Mouse (Mus musculus) intestine, embryonic 15.5 days (tissue): ENCODE data around the gene Prkca. TPM values are rescaled to one million over a fixed set of nuclear protein-coding genes. Genes with fewer than 3 reads are reported as not detected.

ENCODE experiments used
- ATAC-seq: fragments of 200-750 bp; cut with Nextera tagmentation; 2 replicates; pipeline ENCODE4 v1.8.0; 2017; ENCODE audit warnings: moderate TSS enrichment, moderate library complexity
- H3K27ac ChIP-seq: fragments of 300-500 bp; sonication (generic); 2 replicates; pipeline ENCODE4 v1.5.1; 2015; ENCODE audit warnings: mild to moderate bottlenecking, inconsistent platforms
- H3K27me3 ChIP-seq: fragments of 300-500 bp; sonication (generic); replicated peaks from 2 replicates; pipeline ENCODE4 v1.6.1; 2015; ENCODE audit warnings: inconsistent platforms
- H3K36me3 ChIP-seq: fragments of 300-500 bp; sonication (generic); 2 replicates; pipeline ENCODE4 v1.6.1; 2015; ENCODE audit warnings: inconsistent platforms
- H3K4me1 ChIP-seq: fragments of 300-500 bp; sonication (generic); replicated peaks from 2 replicates; pipeline ENCODE4 v1.6.1; 2015; ENCODE audit warnings: inconsistent platforms
- H3K4me2 ChIP-seq: fragments of 300-500 bp; sonication (generic); replicated peaks from 2 replicates; pipeline ENCODE4 v1.6.1; 2015; ENCODE audit warnings: mild to moderate bottlenecking, inconsistent platforms
- H3K4me3 ChIP-seq: fragments of 300-500 bp; sonication (generic); replicated peaks from 2 replicates; pipeline ENCODE4 v1.5.1; 2015; ENCODE audit warnings: inconsistent platforms
- H3K9ac ChIP-seq: fragments of 300-500 bp; sonication (generic); 2 replicates; pipeline ENCODE4 v1.6.1; 2015; ENCODE audit warnings: inconsistent platforms
- H3K9me3 ChIP-seq: fragments of 300-500 bp; sonication (generic); 2 replicates; pipeline ENCODE4 v1.6.1; 2016; ENCODE audit warnings: inconsistent platforms
- WGBS: fragments of 180-500 bp; shearing (Covaris S2); methylation state at CpG from one replicate; pipeline ENCODE4 v1.1.7; 2015; 5-methylcytosine and 5-hydroxymethylcytosine counted together
- polyA plus RNA-seq: library from polyadenylated mRNA; unstranded; fragments of >200 nt; fragmentation: Nextera tagmentation; extraction: Ambion mirVana; gene quantifications from 2 replicates; pipeline ENCODE4 v1.2.1, GENCODE M21; 2015

The Prkca gene
- polyA plus RNA-seq, 1 experiment from 2014 or later = 22.0 TPM

DNA sequence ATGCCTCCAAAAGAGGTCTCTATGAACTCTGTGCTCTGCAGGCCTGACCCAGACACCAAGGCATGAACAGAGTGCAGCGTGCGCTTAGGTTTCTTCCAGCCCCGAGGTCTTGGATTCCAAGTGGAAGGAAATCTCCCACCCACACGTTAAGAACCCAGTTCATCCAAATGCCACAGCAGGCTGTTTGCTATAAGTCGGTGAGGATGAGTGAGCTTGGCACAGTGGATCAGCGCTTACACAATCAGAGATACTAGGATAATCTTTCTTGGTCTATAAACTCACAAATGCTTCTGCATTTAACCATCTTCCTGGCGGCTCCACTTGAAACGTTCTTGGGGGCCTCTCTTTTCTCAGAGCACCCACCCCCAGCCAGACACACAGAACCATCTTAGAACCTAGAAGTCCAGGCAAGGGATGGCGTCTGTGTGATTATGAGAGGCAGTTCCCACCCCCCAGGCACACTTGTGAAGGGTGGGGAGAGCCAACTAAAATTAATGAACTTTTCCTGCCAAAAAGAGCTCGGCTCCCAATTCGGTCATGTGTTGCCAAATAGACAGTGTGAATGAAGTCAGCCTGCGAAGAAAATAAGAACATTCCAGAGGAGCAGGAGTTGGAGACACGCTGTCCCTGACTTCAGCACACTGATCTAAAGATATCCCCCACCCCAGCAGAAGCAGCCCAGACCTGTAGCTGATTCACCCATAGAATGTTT lies 122.4 kb downstream of the Prkca start:
- H3K4me2 ChIP-seq = no peak overlapping the region
- H3K27ac ChIP-seq = no peak overlapping the region
- no peaks in the 10 kb centered on the region for H3K27me3 ChIP-seq
- WGBS = 72% methylated on average over 13 of the region's 13 CpGs
- H3K36me3 ChIP-seq = no peaks in the 10 kb centered on the region
- ATAC-seq = no peak
- no peak overlapping the region for H3K4me3 ChIP-seq
- H3K4me1 ChIP-seq = peaks cover 34% of the 10 kb centered on the region
- H3K9me3 ChIP-seq = no peaks in the 10 kb centered on the region
- H3K9ac ChIP-seq = no peak overlapping the region

DNA sequence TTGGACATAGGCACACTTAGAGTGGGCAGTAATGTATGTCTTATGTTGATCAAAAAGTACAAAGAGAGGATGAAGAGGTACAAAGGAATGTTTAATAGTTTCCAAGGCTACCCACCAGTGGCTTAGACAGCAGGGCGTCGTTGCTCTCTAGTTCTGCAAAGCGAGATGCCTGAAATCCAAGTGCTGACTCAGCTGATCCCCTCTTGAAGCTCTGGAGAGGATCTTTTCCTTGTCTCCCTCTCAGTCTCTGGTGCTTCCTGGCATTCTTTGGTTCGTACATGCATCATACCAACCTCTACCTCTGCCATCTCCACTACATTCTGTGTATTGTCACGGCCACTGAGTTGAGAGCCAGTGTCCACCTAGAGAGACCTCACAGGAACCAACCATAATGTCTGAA lies 123.1 kb downstream of the Prkca start:
- 85% methylated on average over 5 of the region's 5 CpGs for WGBS
- Histone ChIP-seq H3K9ac (no peak overlapping the region), H3K27ac (no peak overlapping the region), H3K4me1 (peaks cover 40% of the 10 kb centered on the region), H3K4me2 (no peak overlapping the region), H3K36me3 (no peaks in the 10 kb centered on the region), H3K9me3 (no peaks in the 10 kb centered on the region), H3K4me3 (no peak overlapping the region), H3K27me3 (no peaks in the 10 kb centered on the region)
- ATAC-seq = no peak

DNA sequence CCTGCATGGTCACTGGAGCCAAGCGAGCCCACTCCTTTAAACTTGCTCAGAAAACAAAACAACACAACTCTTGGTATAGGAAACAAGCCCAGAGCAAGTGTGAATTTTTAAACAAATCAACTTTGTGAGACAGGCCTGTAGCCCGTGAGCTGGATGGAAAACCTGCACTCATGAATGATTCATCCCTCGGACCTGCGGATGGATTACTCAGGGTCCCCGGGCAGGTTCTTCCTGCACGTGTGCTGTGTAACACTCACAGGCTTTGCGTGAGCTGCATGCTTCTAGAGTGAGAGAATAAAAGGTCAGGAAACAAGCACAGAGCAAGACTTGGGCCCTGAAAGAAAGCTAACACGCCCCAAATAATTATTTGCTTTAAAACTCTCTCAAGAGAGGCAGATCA lies 126.7 kb downstream of the Prkca start:
- 0 out of 2 replicates have a peak, but pooled peaks have one; percentile 51 for ATAC-seq
- H3K27me3 ChIP-seq = no peaks in the 10 kb centered on the region
- no peak overlapping the region for H3K4me2 ChIP-seq
- no peaks in the 10 kb centered on the region for H3K9me3 ChIP-seq
- H3K27ac ChIP-seq = no peak overlapping the region
- WGBS = 60% methylated on average over 8 of the region's 8 CpGs
- H3K4me3 ChIP-seq = no peak overlapping the region
- H3K9ac ChIP-seq = no peak overlapping the region
- peaks cover 34% of the 10 kb centered on the region for H3K4me1 ChIP-seq
- H3K36me3 ChIP-seq = no peaks in the 10 kb centered on the region

DNA sequence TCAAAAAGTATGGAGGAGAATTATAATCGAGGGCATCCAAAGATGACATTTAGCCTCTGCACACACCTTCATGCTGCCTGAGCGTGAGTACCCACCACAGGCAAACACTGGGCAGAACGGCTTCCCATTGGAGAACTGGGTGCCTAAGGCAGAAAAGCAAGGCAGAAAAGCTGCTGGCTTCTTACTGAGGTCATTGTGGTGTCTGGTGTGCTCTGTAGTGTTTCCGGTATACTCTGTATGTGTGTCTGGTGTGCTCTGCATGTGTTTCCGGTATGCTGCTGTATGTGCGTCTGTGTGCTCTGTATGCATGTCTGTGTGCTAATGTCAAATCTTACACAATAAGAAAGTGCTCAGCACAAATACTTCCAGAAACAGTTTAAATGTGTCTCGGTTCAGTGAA lies 127.7 kb downstream of the Prkca start:
- no peak overlapping the region for H3K4me2 ChIP-seq
- WGBS = 85% methylated on average over 7 of the region's 7 CpGs
- peaks cover 34% of the 10 kb centered on the region for H3K4me1 ChIP-seq
- no peaks in the 10 kb centered on the region for H3K27me3 ChIP-seq
- H3K27ac ChIP-seq = no peak overlapping the region
- ATAC-seq = no peak
- H3K36me3 ChIP-seq = no peaks in the 10 kb centered on the region
- no peak overlapping the region for H3K4me3 ChIP-seq
- H3K9ac ChIP-seq = no peak overlapping the region
- no peaks in the 10 kb centered on the region for H3K9me3 ChIP-seq

DNA sequence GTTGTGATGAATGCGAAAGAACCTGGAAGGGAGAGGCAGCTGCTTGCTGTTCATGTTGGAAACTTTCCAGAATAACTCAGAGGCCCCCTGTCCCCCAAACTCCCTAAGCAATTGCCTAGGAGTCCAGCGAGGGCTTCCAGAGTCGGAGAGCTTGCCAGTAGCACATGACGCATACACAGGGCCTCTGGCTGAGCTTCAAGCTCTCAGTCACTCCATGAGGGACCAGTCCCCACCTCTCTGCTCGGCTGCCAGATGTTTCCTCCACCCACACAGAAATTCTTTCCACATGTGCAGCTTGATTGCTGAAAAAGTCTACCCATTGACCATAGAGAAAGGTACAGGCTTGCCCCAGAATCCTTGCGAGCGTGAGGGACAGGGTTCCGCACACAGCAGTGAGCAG lies 128.3 kb downstream of the Prkca start:
- Histone ChIP-seq H3K9me3 (no peaks in the 10 kb centered on the region), H3K27me3 (no peaks in the 10 kb centered on the region), H3K4me3 (no peak overlapping the region), H3K36me3 (no peaks in the 10 kb centered on the region), H3K4me2 (peak overlapping the region; percentile 1; the same call in 1 of the 2 replicates), H3K27ac (no peak overlapping the region; the same call in 1 of the 2 replicates), H3K4me1 (peaks cover 34% of the 10 kb centered on the region), H3K9ac (no peak overlapping the region)
- peak; percentile 72 for ATAC-seq
- WGBS = 42% methylated on average over 8 of the region's 8 CpGs

DNA sequence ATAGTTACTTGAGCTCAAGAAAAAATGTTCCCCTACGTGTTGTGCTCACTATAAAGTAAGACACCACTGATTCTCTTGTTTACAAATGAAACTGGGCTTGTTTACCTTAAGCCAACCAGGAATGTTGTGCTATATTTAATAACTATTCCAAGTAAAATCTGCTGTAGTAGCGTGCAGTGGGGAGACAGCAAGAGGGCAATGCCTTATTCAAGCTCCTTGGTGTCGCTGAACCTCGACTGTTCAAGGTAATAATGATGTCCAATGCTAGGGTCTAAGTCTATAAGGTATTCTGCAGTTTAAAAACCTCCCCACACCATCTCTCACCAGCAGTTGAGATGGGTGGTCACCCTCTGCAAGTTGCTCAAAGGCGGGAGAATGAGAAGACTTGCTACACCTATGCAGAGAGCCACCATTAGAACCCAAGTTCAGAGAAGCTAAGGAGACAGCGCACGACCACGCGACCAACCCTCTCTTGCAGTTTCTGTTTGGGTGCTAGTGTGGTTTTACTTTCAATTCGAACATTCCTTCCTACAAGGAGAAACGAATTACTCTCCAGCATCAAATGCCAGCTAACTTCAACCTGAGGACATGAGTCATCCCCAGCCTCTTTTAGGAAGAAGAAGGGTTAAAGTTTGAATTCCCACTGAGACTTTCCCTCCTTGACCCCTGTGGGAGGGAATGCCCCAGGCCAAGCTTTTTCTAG lies 129.1 kb downstream of the Prkca start:
- Histone ChIP-seq H3K36me3 (no peaks in the 10 kb centered on the region), H3K4me3 (no peak overlapping the region), H3K9me3 (no peaks in the 10 kb centered on the region), H3K9ac (no peak overlapping the region), H3K27ac (0 out of 2 replicates have a peak overlapping the region, but pooled peaks have one; percentile 9), H3K4me2 (peak overlapping the region; percentile 19; the same call in 1 of the 2 replicates), H3K4me1 (peaks cover 35% of the 10 kb centered on the region), H3K27me3 (no peaks in the 10 kb centered on the region)
- WGBS = 79% methylated on average over 11 of the region's 11 CpGs
- no peak for ATAC-seq

DNA sequence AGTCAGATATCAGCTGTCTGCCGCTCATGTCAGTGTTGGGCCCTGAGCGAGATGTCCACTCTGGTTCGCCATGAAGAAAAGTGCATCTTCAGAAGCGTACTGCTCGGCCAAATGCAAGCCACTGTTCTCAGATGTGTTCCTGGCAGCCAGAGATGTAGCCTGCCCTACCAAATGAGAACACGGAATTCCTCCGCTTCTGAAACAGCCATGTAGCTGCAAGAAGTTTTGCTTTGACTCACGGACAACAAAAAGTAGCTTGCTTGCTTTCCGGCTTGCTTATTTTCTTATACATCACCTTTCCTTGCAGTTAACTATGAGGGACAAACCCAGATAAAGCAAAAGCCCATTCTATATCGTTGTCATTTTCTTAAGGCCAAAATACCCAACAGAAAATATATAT lies 129.9 kb downstream of the Prkca start:
- WGBS = 94% methylated on average over 10 of the region's 10 CpGs
- Histone ChIP-seq H3K4me1 (peaks cover 38% of the 10 kb centered on the region), H3K27ac (no peak overlapping the region), H3K9ac (no peak overlapping the region), H3K9me3 (no peaks in the 10 kb centered on the region), H3K4me3 (no peak overlapping the region), H3K36me3 (no peaks in the 10 kb centered on the region), H3K27me3 (no peaks in the 10 kb centered on the region), H3K4me2 (no peak overlapping the region)
- no peak for ATAC-seq

DNA sequence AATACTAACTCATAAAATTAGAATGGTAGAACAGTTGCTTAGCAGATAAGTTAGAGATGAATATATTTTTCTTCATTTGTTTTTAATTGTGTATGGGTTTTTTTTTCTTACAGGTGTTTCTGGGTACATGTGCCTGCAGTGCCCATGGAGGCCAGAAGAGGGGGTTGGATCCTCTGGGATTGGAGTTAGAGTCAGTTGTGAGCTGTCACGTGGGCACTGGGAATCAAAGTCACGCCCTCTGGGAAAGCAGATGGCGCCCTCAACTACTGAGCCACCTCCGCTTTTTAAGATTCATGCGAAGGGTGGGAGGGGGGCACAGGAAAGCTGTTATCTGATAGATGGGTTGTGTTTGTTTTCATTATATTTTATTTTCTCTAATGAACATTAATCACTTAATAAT lies 131.1 kb downstream of the Prkca start:
- no peak overlapping the region for H3K9ac ChIP-seq
- H3K4me3 ChIP-seq = no peak overlapping the region
- H3K27me3 ChIP-seq = no peaks in the 10 kb centered on the region
- no peak overlapping the region for H3K27ac ChIP-seq
- ATAC-seq = no peak
- 92% methylated on average over 5 of the region's 5 CpGs for WGBS
- H3K9me3 ChIP-seq = no peaks in the 10 kb centered on the region
- no peak overlapping the region for H3K4me2 ChIP-seq
- no peaks in the 10 kb centered on the region for H3K36me3 ChIP-seq
- peaks cover 38% of the 10 kb centered on the region for H3K4me1 ChIP-seq

DNA sequence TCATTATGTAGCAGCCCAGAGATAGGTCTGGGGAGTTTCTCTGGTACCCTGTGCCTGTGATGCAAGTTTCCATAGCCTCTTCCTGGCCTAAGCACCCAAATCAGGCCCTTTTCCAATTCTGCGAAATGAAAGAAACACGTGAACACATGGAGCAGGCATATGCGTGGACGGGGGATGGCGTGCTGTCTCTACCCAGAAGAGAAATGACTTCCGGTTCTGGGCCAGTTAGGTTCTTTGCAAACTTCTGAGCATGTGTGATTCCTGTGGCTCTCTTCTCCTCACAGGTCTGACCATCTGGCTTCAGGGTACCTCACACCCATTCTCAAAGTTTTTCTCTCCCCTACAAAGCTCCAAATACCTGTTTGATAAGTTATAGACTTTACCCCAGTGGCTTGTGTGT lies 131.7 kb downstream of the Prkca start:
- no peak for ATAC-seq
- no peak overlapping the region for H3K9ac ChIP-seq
- no peak overlapping the region for H3K4me2 ChIP-seq
- peaks cover 35% of the 10 kb centered on the region for H3K4me1 ChIP-seq
- H3K27me3 ChIP-seq = no peaks in the 10 kb centered on the region
- no peak overlapping the region for H3K4me3 ChIP-seq
- no peak overlapping the region for H3K27ac ChIP-seq
- 75% methylated on average over 6 of the region's 6 CpGs for WGBS
- no peaks in the 10 kb centered on the region for H3K9me3 ChIP-seq
- no peaks in the 10 kb centered on the region for H3K36me3 ChIP-seq

DNA sequence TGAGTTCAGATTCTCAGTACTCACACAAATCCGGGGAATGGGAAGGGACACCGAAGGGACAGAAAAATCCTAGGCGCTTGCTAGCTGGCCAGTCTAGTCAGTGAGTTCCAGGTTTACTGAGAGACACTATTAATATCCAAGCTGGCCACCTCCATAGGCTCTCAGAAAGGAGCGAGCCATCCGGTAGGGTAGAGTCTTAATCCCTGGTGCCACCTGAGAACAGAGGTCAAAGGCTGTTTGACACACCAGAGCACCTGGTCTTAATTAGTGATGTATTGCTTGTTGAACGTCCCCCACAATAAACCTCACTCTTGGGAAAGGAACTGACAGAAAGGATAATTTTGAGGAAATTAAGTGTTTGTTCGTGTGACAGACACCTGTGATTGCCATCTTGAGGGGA lies 133.0 kb downstream of the Prkca start:
- 77% methylated on average over 7 of the region's 7 CpGs for WGBS
- H3K9me3 ChIP-seq = no peaks in the 10 kb centered on the region
- no peaks in the 10 kb centered on the region for H3K36me3 ChIP-seq
- no peak overlapping the region; the same call in 1 of the 2 replicates for H3K4me2 ChIP-seq
- peak; percentile 82 for ATAC-seq
- no peaks in the 10 kb centered on the region for H3K27me3 ChIP-seq
- H3K9ac ChIP-seq = no peak overlapping the region
- H3K27ac ChIP-seq = no peak overlapping the region
- H3K4me1 ChIP-seq = peaks cover 29% of the 10 kb centered on the region
- H3K4me3 ChIP-seq = no peak overlapping the region

DNA sequence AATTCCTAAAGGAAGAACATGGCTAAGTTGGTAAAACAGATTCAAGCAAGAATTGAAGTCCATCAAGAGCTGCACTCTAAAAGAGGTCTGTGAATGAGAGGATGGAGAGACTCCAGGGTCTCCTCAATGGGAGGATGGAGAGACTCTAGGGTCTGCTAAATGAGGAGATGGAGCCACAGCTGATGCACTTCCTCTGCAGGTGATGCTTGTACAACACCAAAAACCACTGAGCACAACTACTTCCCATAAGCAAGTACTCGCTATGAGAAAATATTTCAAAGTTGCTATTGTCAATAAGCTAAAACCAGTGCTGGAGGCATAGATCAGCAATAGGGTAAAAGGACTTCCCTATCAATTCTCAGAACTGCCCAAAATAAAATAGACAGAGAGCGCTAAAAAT lies 137.1 kb downstream of the Prkca start:
- ATAC-seq = no peak
- H3K36me3 ChIP-seq = no peaks in the 10 kb centered on the region
- H3K27me3 ChIP-seq = no peaks in the 10 kb centered on the region
- H3K4me3 ChIP-seq = no peak overlapping the region
- no peak overlapping the region for H3K27ac ChIP-seq
- no peak overlapping the region for H3K9ac ChIP-seq
- WGBS = 94% methylated on average over 2 of the region's 2 CpGs
- H3K4me1 ChIP-seq = peaks cover 14% of the 10 kb centered on the region
- no peak overlapping the region for H3K4me2 ChIP-seq
- no peaks in the 10 kb centered on the region for H3K9me3 ChIP-seq

DNA sequence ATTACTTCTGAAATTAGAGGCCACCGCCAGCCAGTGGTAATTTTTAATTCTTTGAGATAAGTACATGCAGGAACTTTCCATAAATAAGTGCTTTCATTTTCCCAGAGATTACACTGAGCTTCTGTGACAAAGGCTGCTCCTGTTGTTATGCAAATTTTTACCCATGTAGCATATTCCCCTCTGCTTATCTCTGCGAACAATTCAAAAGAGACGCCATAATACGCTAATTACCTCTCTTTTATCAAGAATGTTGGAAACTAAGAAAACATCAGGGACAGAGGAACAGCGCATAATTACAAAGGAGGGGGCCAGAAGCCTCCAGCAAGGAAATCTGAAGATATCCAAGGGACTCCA lies 138.9 kb downstream of the Prkca start:
- WGBS = 70% methylated on average over 5 of the region's 5 CpGs
- Histone ChIP-seq H3K4me2 (no peak overlapping the region), H3K27ac (no peak overlapping the region), H3K36me3 (no peaks in the 10 kb centered on the region), H3K27me3 (no peaks in the 10 kb centered on the region), H3K4me1 (0 out of 2 replicates have a peak, but pooled peaks cover 3% of the 10 kb centered on the region), H3K4me3 (no peak overlapping the region), H3K9me3 (no peaks in the 10 kb centered on the region), H3K9ac (no peak overlapping the region)
- no peak for ATAC-seq
